Mouse (Mus musculus): ENCODE measurements at regions not wholly inside any gene's neighbourhood (a gene's known extent, or its start where the extent isn't known, plus 50 kb on each side); places are given as distances from the start of the nearest gene placed in this dataset.

DNA sequence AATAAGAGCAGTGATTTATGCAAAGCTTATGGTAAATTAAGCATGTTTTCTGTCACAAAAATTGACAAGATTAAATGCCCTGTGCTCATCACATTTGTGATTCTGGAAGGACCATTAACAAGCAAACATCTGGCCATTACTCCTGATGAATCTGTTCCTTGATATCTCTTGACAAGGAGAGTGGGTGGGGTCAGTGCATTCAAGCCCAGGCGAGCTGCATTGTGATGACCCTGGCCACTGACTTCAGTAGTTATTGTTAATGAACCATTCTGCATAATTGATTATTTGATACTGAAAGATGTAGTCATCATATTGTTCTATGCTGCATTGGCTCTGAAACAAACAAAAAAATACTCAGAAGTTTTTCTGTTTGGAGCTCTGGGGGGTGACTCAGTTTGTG is 115.4 kb upstream of the Prmt6 start:
- no peak for DNase-seq

DNA sequence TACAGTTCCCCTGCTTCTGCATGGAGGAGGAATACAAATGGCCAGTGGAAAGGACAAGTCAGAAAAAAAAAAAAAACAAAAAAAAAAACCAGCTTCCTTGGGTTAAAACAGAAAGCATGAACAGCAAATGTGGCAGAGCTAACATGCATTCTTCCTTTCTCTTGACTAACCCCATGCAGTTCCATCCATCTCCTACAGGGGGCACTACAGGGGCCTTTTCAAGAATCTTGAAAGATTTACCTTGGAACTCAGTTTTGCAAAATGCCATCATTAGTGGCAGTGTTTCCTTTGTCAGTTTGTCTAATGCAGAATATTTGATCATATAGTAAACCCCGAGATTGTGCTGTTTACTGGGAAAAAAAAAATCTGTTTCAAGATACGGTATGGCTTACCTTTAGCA is 111.1 kb upstream of the Prmt6 start:
- DNase-seq = peak in 1 of 2 experiments; percentile 7

DNA sequence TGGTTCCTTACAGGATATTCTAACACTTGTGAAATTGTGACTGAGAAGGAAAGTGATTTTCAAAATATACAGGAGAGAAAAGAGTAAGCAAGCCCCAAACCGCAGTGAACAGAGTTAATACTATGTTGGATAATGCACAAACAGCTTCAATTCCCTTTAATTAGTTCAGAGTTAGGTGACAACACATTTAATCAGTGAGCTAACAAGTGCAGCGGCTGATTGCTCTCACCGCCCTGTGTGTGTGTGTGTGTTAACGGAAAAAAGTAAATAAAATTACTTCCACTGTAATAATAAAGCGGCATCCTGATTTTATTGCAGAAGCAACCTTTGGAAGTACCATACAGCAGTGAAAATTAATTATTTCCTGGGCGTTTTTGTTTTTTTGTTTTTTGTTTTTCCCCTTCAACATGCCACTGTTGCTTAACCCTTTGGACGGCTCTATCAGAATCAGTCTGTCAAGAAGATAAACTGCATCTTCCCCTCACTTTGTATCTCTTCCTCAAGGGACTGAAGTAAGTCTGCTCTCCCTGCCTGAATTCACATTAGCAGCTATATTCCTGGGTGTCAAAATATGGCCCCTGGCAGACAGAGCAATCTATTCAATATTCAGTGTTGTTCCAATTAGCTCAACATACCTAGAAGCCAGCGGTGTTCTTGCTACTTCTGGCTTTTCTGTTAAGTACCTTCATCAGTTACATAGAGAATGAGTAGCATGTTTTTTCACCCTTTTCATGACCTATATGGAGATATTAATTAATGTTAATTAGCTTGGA is 106.2 kb upstream of the Prmt6 start:
- DNase-seq = no peak

- no peak for DNase-seq
These were observed 102.9 kb upstream of the Prmt6 start for GRCm38 (mm10) chr3:110353654-110354053.

DNA sequence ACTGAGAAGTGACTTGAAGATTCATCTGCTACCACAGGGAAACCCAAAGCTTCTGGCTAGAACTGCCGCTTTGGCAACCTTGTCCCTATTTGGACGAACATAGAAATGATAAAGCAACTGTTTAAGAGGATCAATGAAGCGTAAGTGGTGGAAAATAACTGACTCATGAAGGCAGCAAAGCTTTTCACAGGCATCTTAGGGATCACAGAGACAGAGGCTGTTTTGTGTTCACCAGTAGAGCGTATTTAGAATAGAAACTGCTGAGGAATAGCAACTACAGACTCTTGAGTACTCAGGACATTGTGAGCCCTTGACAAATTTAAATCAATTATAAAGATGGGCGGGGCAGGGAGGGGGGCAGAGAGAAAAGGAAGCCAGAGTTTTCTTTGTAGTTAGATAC is 99.3 kb upstream of the Prmt6 start:
- no peak for DNase-seq

DNA sequence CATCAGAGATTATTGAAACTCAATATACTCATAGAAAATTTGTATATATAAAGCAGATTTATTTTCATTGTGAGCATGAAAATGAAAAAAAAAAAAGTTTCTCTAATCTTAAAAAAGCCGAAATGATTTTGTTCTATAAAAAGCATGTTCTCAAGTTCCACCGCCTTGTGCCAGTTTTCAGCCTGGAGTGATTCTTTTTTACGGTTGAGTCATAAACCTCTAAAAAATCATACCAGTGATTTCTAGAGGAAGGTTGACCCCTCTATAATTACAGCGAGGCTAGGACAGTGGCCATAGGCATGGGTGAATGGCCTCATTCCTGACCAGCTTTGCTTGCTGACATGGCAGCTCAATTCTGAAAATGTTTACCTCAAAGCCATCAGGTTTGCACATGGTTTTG is 98.6 kb upstream of the Prmt6 start:
- no peak for DNase-seq

DNA sequence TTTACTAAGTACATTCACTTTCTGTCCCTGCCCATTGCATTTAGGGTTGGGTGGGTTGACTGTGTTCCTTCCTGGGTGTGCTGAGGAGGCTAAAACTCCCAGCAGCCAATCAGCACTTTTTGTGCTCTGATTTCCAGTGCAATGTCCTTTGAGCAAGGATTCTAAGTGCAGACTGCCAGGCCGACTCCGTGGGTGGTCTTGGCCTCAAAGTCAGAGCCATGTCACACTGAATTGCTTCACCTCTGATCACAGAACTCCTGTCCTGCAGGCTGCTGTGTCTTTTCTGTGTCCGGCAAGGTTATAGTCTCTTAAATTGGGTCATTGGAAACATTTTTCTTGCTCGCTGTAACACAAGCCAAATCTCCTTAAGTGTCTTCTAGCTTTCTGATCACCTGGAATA is 94.0 kb upstream of the Prmt6 start:
- no peak for DNase-seq

GRCm38 (mm10) chr3:110340067-110340466 is 89.3 kb upstream of the Prmt6 start:
- no peak for DNase-seq

GRCm38 (mm10) chr3:110339026-110339606 is 88.3 kb upstream of the Prmt6 start:
- DNase-seq = no peak

DNA sequence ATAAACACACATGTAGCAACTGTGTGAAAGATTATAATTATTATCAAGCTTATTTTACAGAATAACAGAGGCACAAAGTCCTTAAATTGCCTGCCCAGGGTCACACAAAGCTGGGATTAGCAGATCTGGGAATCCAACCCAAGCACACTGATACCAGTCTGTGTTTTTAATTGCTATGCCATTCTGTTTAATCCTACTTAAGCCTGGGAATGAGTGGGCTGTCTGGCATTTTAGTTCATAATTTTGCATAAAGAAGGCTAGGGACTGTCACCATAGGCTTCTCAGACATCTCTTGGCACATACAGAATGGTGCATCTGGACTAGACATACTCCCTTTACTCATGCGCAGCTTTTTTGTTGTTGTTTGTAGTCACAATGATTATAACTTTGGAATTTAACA is 78.4 kb upstream of the Prmt6 start:
- DNase-seq = no peak

DNA sequence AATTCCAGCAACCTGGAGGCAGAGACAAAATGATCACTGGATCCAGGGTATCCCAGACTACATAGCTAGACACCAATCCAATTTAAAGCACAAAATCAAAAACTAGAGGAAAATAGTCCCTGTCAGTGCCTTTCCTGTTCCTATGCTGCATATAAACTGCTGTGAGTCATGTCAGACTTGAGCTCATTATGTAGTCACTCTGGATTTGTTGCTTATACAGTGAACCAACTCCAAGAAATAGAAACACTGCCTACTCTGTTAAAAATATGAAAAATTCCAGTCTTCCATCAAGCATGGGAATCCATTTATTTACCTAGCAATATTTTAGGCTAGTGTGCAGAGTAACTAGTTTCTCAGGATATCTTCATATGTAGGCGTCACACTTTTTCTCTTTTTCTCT is 59.5 kb upstream of the Prmt6 start:
- no peak for DNase-seq

DNA sequence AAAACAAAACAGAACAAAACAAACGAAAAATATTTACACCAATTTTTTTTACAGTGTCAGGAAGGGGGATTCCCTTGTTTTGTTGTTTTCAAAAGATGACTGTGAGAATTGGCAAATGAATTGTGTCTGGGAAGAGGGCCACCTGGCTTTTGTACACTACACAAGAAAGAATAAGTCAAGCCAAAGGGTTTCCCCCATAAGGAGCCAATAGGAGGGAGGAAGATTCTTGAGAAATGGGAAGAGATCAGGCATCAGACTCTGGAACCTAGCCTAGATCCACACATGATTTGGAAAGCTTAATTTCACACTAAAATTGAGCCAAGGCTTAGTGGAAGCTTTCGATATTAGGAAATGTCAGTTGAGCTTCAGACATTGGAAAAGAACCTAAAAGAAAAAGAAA is 52.4 kb upstream of the Prmt6 start:
- DNase-seq = no peak
